Mouse (Mus musculus) cerebellum, postnatal 4 days (tissue): ENCODE data around the gene Ttll9.

ENCODE experiments used
- DNase-seq, 2 experiments: peaks; one replicate each; pipeline ENCODE4 v3.0.0; 2022; ENCODE audit warnings: low spot score in 2 of 2, mixed read lengths in 1 of 2

Gene Ttll9

GRCm38 (mm10) chr2:152962091-152962793 is at the start of gene Ttll9:
Ttll9 (plus strand) TSS chr2:152962485.
- DNase-seq = peak; percentile 39 to 76

- no peak for DNase-seq
These were observed 48.8 kb upstream of the Ttll9 start for GRCm38 (mm10) chr2:152913471-152913870.

GRCm38 (mm10) chr2:152914310-152915120 is 47.8 kb upstream of the Ttll9 start:
- peak; percentile 78 to 93 for DNase-seq

GRCm38 (mm10) chr2:152915453-152915852 is 46.8 kb upstream of the Ttll9 start:
- no peak for DNase-seq

GRCm38 (mm10) chr2:152916111-152916510 is 46.2 kb upstream of the Ttll9 start:
- DNase-seq = no peak

GRCm38 (mm10) chr2:152917671-152918070 is 44.6 kb upstream of the Ttll9 start:
- DNase-seq = no peak

- DNase-seq = peak in 1 of 2 experiments; percentile 45
These were observed 39.9 kb upstream of the Ttll9 start for GRCm38 (mm10) chr2:152922376-152922775.

- no peak for DNase-seq
These were observed 38.7 kb upstream of the Ttll9 start for GRCm38 (mm10) chr2:152923621-152924020.

GRCm38 (mm10) chr2:152924128-152924527 is 38.2 kb upstream of the Ttll9 start:
- no peak for DNase-seq

- DNase-seq = no peak
These were observed 37.7 kb upstream of the Ttll9 start for GRCm38 (mm10) chr2:152924543-152924942.

GRCm38 (mm10) chr2:152925189-152925872 is 37.0 kb upstream of the Ttll9 start:
- no peak for DNase-seq

- DNase-seq = no peak
These were observed 35.4 kb upstream of the Ttll9 start for GRCm38 (mm10) chr2:152926896-152927295.

- no peak for DNase-seq
These were observed 34.9 kb upstream of the Ttll9 start for GRCm38 (mm10) chr2:152927371-152927770.

- DNase-seq = no peak
These were observed 33.9 kb upstream of the Ttll9 start for GRCm38 (mm10) chr2:152928219-152928987.

- no peak for DNase-seq
These were observed 33.3 kb upstream of the Ttll9 start for GRCm38 (mm10) chr2:152928988-152929370.

- no peak for DNase-seq
These were observed 32.0 kb upstream of the Ttll9 start for GRCm38 (mm10) chr2:152930276-152930675.

- DNase-seq = no peak
These were observed 30.7 kb upstream of the Ttll9 start for GRCm38 (mm10) chr2:152931456-152932160.

GRCm38 (mm10) chr2:152933048-152933447 is 29.2 kb upstream of the Ttll9 start, which contains the start of gene Foxs1:
Foxs1 (minus strand) TSS chr2:152933208.
- no peak for DNase-seq

GRCm38 (mm10) chr2:152933614-152934013 is 28.7 kb upstream of the Ttll9 start:
- DNase-seq = peak in 1 of 2 experiments; percentile 59

GRCm38 (mm10) chr2:152939846-152940245 is 22.4 kb upstream of the Ttll9 start:
- peak in 1 of 2 experiments; percentile 71 for DNase-seq

GRCm38 (mm10) chr2:152941106-152941505 is 21.2 kb upstream of the Ttll9 start:
- DNase-seq = no peak
